Mouse (Mus musculus): ENCODE measurements at regions not wholly inside any gene's neighbourhood (a gene's known extent, or its start where the extent isn't known, plus 50 kb on each side); places are given as distances from the start of the nearest gene placed in this dataset.

DNA sequence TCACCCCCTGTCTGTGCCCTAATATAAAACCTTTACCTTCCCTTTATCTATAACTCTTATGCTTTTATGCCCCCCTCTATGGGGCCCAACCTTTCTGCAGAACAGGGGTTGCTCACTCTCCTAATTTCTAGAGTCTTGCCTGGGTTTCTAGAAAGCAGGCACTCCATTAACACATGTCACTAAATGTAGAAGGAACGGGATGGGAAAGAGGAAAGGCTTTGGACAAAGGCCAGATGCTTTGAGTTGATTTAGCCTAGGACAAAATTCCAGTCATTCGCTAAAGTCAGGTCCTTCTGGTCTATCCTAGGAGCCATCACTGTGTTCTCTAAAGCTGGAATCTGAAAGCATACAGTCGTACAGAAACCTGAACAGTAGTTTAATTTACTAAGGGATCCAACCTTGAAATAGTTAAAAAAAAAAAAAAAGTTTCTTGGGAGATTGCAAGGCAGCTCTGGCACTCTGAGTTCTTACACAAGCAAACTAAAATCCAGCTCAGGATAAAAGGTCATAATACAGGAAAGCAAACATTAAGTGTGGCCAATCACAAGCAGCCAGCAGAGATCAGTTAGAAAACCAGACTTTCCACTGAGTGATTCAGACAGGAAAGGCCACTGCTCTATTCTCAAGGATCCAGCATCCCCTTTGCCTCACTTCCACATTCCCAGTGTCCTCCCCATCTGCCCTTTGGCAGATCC, 109.5 kb downstream of the Ccdc71l start:
- TF ChIP-seq CTCF (IDR thresholded peaks at IDR 0.05) (no peak), EP300 (IDR thresholded peaks at IDR 0.05) (no peak)
